Mouse (Mus musculus): ENCODE measurements around the gene Osbpl2.

Osbpl2 gene

GRCm38 (mm10) chr2:180118661-180119438 lies at the start of gene Osbpl2:
TSS of gene Osbpl2 (plus strand) at chr2:180119306.
- DNase-seq = peak; percentile 99 to 100

DNA sequence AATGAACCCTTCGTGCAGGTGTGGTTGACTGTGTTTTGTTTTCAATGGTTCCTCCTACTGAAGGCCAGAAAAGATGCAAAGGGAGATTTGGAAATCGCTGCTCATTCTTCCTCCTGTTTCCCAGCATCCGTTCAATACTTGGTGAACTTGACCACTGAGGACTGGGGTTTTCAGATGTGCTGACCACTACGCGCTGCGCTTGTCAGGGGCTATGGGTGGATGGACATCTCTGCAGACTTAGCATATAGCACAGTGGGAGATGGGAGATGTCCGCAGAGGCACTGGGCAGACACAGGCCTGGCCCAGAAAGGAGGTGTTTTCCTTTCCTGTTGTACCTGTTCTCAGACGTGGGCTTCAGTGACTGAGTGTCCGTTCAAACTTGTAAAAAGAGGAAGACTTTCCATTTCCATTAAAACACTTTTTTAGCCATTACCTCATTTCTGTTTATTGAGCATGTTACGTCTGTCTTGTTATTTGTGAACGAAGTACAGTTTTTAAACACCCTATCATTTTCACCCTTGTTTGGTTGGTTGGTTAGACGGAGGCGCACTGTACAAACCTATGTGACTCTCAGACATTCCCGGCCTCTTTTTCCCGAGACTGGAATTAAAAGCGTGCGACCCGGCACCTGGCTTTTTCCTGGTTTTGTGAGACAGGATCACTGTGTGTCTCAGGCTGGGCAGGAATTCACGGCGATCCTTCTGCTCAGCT lies 49.2 kb upstream of the Osbpl2 start:
- DNase-seq = no peak

DNA sequence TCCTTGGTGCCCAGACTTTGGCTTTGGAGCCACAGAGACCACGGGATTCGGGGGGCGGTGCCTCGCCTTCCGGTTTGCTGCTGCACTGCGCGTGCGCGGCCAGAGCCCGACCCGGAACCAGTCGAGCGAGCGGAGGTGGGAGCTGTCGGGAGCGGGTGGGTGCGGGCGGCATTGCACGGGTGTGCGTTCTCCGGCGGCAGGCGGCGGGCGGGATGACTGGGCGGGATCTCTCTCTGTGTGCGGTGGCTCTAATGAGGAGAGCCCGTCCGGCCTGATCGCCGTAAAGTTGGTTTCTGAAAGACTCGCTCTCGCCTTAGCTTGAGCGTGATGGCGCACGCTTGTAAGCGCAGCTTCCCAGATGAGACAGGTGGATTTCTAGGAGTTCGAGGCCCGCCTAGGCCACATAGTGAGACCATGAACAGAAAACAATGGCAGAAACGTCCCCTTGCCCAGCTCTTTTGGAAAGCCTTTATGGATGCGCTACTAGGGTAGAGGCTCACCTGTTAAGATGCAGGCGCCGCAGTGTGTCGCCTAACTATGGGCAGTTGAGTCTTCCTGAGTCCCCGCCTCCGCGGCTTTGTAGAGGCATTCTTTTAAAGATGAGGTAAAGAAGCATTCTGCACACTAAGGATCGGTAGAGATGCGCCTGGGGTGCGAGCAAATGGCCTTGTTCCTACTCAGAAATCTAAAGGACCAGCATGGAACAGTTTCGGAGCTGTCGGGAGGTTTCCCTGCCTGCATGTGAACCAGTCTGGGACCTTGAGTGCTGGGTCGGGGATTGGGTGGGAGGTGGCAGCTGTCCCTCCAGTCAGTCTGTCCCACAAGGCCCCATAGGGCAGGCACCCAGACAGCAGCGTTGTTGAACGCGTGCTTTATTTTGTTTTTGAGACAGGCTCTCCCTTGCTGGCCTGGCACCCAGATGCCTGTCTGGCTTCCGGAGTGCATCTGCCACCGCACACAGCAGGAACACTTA lies 48.3 kb upstream of the Osbpl2 start, which contains the start of gene Mtg2:
Gene Mtg2 (plus strand): TSS at position 108 of the 973 bp plus-strand sequence.
- peak; percentile 94 to 96 for DNase-seq

GRCm38 (mm10) chr2:180071671-180072070 lies 47.4 kb upstream of the Osbpl2 start:
- DNase-seq = no peak

DNA sequence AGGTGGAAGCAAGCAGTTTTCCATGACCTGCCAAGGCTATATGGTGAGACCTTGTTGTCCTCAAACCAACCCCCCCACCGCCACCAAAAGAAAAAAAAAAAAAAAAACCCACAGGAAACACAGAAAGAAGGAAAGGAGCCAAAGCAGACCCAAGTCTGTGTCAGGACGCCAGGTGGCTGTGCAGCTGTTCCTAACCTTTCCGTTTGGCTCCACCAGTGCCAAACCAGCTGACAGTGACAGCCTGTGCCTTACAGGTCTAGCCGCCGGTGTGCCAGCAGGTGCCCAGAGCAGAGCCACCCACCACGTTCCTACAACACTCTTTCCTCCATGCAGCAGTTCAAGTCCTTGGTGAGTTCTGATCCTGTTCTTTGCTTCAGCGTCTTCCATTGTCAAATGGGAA lies 46.2 kb upstream of the Osbpl2 start:
- no peak for DNase-seq

- DNase-seq = no peak
These were observed 41.5 kb upstream of the Osbpl2 start for GRCm38 (mm10) chr2:180077622-180078021.

DNA sequence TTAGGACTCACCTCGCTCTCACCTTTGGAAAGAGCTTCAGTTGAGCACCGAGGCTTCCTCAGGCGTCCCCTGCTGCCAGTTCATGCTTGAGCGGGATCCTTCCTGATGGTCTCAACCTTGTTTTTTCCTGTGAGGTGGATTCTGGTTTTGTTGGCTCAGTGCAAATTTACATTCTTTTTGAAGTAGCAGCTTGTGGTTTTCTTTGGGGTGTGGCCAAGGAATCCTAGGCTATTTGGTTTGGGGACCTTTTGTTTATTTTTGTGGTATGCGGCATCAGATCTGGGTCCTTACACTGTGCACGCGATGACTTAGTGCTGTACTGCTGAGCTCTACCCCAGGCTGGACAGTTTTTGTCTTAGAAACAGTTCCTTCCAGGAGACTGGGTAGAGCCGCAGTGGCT lies 38.4 kb upstream of the Osbpl2 start:
- no peak for DNase-seq

- no peak for DNase-seq
These were observed 36.0 kb upstream of the Osbpl2 start for GRCm38 (mm10) chr2:180083063-180083462.

DNA sequence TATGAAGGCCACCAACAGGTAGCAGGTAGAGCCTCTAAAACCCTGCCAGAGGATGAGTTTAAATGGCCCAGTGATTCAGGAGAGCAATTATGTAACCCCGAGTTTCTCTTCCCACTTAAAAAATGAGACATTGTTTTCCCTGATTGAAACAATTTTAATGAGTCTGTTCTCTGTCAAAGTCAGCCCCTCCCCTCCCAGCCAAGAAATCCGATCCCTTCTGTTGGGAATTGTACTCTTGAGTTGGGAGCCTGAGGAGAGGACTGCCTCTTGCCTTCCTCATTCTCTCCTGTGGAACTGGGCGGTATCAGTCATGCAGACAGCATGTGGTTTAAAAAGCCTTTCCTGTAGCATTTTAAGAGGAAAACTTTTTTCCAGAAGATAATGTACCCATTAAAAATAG lies 34.5 kb upstream of the Osbpl2 start:
- no peak for DNase-seq

DNA sequence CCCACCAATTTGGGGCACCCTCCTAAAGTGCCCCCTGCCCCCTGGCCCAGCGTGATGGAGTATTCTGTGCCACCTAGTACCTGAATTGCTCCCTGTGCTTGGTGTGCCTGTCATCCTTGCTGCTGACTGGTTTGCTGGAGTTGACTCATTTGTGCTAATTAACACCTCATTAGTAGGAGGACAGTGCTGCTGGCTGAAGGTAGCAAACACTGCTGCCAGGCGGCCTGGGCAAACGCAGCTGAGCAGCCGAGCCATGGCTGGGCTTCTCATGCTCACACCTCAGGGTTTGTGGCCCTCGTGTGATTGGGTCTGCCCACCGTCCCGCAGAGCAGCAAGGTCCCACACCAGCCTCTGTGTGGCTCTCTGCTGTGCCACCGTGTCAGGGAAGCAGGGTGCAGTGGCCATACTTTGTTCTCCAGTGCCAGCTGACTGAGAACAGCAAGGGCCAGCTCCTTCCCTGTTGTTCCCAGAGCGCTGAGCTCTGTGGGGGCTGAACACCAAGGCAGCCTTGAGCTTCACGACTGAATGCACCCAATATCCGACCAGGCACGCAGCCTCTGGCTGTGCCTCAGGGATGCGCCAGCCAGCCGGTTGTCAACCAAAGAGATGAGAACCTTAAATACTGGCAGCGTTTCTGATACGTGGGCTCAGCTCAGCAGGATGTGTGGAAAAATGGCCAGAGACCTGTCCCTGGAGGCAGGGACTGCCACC lies 33.0 kb upstream of the Osbpl2 start:
- DNase-seq = no peak

DNA sequence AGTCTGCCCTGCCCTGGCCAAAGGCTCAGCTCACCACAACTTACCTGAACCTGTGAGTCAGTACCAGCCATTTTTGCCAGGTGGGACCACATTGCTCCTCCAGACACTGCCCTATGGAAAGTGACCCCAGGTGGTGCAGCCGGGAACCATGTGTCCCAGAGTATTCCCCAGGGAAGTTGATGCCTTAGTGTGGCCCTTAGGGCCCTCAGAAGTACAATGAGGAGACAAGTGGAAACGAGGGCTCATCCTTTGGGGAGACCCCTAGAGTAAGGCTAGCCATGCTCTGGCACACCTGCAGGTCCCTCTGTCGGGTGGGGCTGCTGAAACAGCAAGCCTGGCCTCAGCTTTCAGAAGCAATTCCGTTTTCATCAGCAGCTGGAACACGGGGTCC lies 32.5 kb upstream of the Osbpl2 start:
- no peak for DNase-seq

- DNase-seq = no peak
These were observed 31.6 kb upstream of the Osbpl2 start for GRCm38 (mm10) chr2:180087472-180087871.

GRCm38 (mm10) chr2:180090285-180090684 lies 28.8 kb upstream of the Osbpl2 start:
- no peak for DNase-seq

DNA sequence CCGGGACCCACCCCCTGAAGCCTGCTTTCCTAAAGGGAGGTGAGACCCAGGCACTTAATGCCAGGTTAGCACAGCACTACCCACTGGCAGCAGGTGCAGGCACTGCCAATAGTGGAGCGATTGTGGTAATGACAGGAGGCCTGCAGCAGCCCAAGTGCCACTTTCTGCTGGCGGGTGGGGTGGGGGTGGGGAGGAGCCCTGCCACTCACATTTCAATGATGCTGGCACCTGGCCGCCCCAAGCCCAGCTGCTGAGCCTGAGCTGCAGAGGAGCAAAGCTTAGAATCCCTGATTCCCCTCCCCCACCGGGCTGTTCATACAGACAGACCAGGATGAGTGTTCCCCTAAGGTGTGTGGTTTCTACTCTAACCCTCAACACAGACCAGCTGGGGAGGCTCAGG lies 23.4 kb upstream of the Osbpl2 start:
- DNase-seq = no peak

DNA sequence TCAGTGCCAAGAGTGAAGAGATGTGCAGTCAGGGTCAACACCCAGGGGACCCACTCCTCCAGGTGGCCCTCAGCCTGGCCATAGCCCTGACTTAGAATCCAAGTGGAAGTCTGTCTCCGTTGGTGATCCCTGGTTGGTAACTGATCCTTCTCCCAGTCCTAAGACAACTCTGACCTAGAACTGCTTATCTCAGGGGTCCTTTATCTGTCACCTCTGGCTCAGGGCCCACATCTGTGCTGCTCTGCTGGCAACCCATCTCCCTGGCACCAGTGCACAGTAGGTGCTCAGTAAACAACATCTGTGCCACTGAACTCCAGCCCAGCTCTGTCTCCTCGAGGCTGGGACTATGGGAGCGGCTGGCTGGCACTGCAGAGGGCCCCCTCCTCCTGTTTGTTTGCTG lies 21.5 kb upstream of the Osbpl2 start:
- DNase-seq = no peak

- no peak for DNase-seq
These were observed 20.9 kb upstream of the Osbpl2 start for GRCm38 (mm10) chr2:180098167-180098566.

- DNase-seq = peak in 1 of 2 experiments; percentile 33
These were observed 19.6 kb upstream of the Osbpl2 start for GRCm38 (mm10) chr2:180099529-180099928.

DNA sequence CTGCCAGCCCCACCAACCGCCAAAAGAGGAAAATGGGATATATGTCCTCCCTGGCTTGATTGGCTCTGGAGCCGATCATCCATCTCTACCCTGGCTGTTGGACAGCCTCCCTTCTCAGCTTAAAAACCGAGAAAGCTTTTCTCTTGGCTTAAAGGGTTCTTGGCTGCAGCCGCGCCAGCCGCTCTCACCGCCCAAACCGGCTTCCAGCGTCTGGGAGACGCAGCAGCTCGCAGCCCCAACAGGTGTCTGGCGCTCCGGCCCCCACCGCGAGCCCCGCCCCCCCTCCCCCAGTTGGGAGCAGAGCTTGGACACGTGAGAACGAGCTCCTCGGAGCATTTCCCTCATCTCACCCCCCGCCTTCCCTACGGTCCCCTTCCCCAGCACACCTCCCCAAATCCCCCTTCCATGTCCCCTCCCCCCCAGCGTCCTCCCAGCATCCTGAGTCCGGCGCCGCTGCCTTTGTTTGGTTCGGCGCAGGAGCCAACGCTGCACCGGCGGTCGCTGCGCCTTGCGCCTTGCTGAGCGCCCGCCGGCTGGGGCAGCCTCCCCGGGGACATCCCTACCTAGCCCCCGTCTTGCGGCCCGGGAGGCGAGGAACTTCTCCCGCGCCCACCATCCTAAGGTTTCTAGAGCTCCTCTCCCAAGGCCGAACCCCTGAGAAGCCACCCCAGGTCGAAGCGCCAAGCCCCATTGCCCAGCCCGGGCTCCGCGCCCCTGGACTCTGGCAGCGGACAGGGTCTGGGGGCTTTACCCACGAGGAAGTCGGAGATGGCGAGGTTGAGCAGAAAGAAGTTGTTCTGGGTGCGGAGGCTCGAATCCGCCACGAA lies 15.7 kb upstream of the Osbpl2 start:
- no peak for DNase-seq

DNA sequence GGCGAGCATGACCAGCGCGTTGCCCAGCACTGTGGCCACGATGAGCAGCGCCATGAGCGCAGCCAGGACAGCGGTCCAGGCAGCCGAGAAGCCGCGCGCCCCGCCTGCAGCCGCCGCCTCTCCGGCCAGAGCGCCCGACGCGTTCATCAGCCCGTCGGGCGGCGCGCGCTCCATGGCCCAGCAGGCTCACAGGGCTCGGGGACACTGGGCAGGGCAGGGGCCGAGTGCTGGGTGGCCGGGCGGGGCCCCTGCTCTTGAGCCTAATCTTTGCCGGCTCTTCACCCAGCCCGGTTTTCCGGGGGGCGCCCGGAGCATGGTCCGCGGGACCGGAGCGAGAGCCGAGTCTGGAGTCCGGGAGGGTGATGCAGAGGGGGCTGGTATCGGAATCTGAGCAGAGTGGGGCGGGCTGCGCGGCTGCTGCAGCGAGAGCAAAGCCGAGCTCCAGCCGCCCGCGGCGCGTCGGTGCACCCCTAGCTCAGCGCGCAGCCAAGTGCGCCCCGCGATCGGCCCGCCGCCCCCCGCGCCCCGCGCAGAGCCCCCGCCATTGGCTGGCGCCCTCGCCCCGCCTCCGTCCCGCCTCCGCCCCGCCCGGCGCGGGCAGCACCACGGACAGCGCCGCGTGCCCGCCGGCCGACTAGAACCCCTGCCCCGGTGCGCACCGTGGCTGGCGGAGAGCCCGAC lies 15.0 kb upstream of the Osbpl2 start, which contains the start of gene Hrh3:
Gene Hrh3 (minus strand): TSS at position 511 of the 681 bp plus-strand sequence.
- peak; percentile 81 to 91 for DNase-seq

DNA sequence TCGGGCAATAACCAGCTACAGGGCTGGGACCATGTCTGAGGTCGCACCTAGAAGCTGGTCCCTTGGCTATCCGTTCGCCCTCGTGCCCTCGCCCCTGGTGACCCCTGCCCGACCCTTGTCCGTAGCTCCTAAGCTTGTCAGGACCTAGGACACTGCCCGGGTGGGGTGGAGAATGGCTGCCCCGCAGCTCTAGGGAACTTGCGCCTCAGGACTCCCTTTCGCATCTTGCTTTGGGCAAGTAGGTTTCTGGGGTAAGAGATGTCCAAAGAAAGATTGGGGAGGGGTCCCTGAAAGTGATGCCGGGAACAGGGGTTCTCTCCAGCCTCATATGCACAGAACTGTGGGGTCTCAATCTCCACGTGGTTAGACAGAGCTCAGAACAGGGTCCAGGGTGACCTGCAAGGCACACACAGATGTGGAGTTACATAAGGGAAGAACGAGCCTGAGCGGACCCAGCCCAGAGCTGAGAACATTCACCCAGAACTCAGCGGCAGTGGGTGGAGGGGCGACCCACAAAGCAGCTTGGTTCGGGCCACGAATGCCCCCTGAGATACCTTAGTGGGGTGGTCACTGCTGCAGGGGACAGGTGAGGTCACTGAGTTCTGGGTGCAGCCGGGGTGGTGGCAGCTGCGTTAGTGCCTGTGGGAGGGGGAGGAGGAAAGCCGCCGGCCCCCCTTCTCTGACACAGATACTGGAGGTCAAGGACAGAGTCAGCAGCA lies 14.3 kb upstream of the Osbpl2 start:
- DNase-seq = peak in 1 of 2 experiments; percentile 33
